Mouse (Mus musculus): ENCODE data around the gene Erc2. TPM values are rescaled to one million over a fixed set of nuclear protein-coding genes. Genes with fewer than 3 reads are reported as not detected.
A peak's percentile ranks its signal among the peaks of the same experiment; 100 is the strongest.
"Not testable (repeated sequence)": the region's sequence is repeated elsewhere in the genome, so short reads cannot be mapped to it uniquely, and the experiment has no call there.

The Erc2 gene
- total and polyA plus RNA-seq, 2 experiments from 2014 or later = 94.0 to 119 TPM

DNA sequence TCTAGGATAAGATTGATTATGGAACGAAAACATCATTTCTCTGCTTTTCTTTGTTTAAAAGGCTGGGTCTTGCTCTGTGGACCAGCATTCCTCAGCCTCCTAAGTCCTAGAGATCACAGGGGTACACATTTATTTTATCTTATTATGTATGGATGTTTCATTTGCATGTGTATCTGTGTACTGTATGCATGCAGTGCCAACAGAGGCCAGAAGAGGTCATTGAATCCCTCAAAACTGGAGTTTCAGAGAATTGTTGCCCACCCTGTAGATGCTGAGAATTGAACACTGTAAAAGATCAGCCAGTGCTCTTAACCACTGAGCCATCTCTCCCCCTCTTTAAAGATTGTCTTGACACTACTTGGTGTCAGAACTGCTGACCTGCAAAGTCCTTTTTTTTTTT is 251.4 kb downstream of the Erc2 start:
- 97% methylated on average over 1 of the region's 1 CpGs for WGBS
- peak; percentile 51 for TF ChIP-seq CTCF (IDR thresholded peaks at IDR 0.05)
- DNase-seq (ENCODE audit: low spot score) (no peak), ATAC-seq (ENCODE audit: low FRiP score) (no peak)
- Histone ChIP-seq H3K9me3 (ENCODE audit: low read length) (no peaks in the 10 kb centered on the region), H3K4me1 (ENCODE audit: insufficient read depth, low read length) (no peaks in the 10 kb centered on the region), H3K36me3 (ENCODE audit: insufficient read depth, low read length) (no peaks in the 10 kb centered on the region), H3K4me2 (ENCODE audit: low read depth, low read length, poor library complexity, severe bottlenecking) (no peak overlapping the region), H3K27me3 (ENCODE audit: insufficient read depth, low read length) (no peaks in the 10 kb centered on the region), H3K27ac (ENCODE audit: low read depth, low read length) (no peak overlapping the region), H3K9ac (replicated peaks; ENCODE audit: low read length, poor library complexity, severe bottlenecking) (no peak overlapping the region), H3K4me3 (ENCODE audit: low read depth, low read length) (no peak overlapping the region)

DNA sequence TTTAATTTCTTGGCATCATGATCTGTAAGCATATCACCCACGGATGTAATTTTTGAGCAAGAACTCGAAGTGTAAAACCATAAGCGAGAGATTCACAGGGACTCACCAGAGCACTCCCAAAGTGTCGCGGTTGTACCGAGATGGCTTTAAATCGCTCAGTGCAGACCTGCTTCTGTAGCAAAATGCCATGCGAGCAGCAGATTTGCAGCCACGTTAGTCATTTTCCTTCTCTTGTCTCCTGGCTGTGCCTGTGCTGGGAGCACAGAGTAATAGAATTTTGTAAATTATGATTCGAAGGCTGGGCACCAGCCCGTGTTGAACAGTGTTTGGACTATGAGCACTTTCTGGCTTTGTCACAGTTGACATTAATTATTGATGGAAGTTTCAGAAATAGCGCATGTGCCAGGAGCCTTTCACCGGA is 253.8 kb downstream of the Erc2 start:
- H3K27ac ChIP-seq (ENCODE audit: low read depth, low read length) = no peak overlapping the region
- 54% methylated on average over 13 of the region's 13 CpGs for WGBS
- ATAC-seq (ENCODE audit: low FRiP score) (no peak), DNase-seq (ENCODE audit: low spot score) (no peak)
- no peak overlapping the region for H3K9ac ChIP-seq (replicated peaks; ENCODE audit: low read length, poor library complexity, severe bottlenecking)
- no peak for TF ChIP-seq CTCF (IDR thresholded peaks at IDR 0.05)
- no peaks in the 10 kb centered on the region for H3K9me3 ChIP-seq (ENCODE audit: low read length)
- H3K4me2 ChIP-seq (ENCODE audit: low read depth, low read length, poor library complexity, severe bottlenecking) = peak overlapping the region; percentile 40
- H3K36me3 ChIP-seq (ENCODE audit: insufficient read depth, low read length) = no peaks in the 10 kb centered on the region
- H3K27me3 ChIP-seq (ENCODE audit: insufficient read depth, low read length) = no peaks in the 10 kb centered on the region
- no peaks in the 10 kb centered on the region for H3K4me1 ChIP-seq (ENCODE audit: insufficient read depth, low read length)
- peak overlapping the region; percentile 18 for H3K4me3 ChIP-seq (ENCODE audit: low read depth, low read length)

DNA sequence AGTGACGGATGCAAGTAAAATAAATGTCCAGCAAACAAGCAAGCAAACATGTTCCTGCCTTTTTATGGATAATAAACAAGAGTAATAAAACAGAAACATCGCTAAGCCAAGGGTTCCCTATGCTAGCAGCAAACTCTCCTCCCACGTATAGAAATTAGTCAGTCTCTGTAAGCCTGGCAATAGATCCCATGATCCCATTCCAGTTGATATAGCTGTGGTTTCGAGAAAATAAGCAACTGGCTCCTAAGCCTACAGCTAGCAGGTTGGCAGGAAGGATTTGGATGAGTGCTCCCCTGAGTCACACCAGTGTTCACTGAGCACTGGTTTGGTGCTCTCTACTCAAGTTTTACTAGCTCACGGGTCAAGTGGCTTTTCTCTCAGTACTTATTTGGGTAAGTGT is 259.7 kb downstream of the Erc2 start:
- WGBS = 82% methylated on average over 5 of the region's 5 CpGs
- DNase-seq (ENCODE audit: low spot score) (no peak), ATAC-seq (ENCODE audit: low FRiP score) (no peak)
- H3K4me3 ChIP-seq (ENCODE audit: low read depth, low read length) = no peak overlapping the region
- no peaks in the 10 kb centered on the region for H3K4me1 ChIP-seq (ENCODE audit: insufficient read depth, low read length)
- no peak overlapping the region for H3K27ac ChIP-seq (ENCODE audit: low read depth, low read length)
- no peaks in the 10 kb centered on the region for H3K27me3 ChIP-seq (ENCODE audit: insufficient read depth, low read length)
- H3K4me2 ChIP-seq (ENCODE audit: low read depth, low read length, poor library complexity, severe bottlenecking) = no peak overlapping the region
- no peaks in the 10 kb centered on the region for H3K9me3 ChIP-seq (ENCODE audit: low read length)
- TF ChIP-seq CTCF (IDR thresholded peaks at IDR 0.05) = no peak
- no peaks in the 10 kb centered on the region for H3K36me3 ChIP-seq (ENCODE audit: insufficient read depth, low read length)
- H3K9ac ChIP-seq (replicated peaks; ENCODE audit: low read length, poor library complexity, severe bottlenecking) = no peak overlapping the region

DNA sequence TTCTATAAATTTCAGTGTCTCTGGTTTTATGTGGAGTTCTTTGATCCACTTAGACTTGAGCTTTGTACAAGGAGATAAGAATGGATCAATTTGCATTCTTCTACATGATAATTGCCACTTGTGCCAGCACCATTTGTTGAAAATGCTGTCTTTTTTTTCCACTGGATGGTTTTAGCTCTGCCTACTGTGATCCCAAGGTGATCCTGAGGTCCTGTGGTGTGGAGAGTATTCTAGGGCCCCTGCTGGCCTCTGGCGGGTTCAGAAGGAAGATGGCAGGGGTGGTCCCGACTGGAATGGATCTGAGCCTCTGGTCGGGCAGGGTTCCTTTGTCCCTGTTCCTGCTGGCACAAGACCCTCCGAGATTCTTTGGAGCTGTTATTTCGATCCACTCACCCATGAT is 264.1 kb downstream of the Erc2 start:
- H3K27me3 ChIP-seq (ENCODE audit: insufficient read depth, low read length); H3K4me2 ChIP-seq (ENCODE audit: low read depth, low read length, poor library complexity, severe bottlenecking); H3K36me3 ChIP-seq (ENCODE audit: insufficient read depth, low read length); H3K9me3 ChIP-seq (ENCODE audit: low read length); DNase-seq (ENCODE audit: low spot score); H3K4me1 ChIP-seq (ENCODE audit: insufficient read depth, low read length); H3K27ac ChIP-seq (ENCODE audit: low read depth, low read length); H3K4me3 ChIP-seq (ENCODE audit: low read depth, low read length); H3K9ac ChIP-seq (replicated peaks; ENCODE audit: low read length, poor library complexity, severe bottlenecking); ATAC-seq (ENCODE audit: low FRiP score): not testable (repeated sequence)
- WGBS = 64% methylated on average over 5 of the region's 5 CpGs

DNA sequence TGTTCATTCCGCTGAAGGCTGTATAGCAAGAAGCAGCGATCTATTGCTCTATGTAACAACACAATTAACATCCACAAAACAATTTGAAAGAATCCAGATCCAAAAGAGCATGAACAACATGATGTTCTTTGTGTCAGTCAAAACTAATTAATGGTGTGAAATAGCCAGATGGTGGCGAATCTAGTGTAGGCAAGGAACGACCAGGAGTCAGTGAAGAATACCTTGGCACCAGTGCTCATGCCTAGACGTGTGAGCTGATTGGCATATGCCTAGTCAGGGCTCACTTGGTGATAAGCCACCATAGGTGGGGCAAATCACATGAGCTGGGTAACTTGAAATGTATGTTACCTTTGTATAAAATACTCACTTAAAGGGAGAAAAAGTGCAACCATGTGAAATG is 265.3 kb downstream of the Erc2 start:
- no peak overlapping the region for H3K4me2 ChIP-seq (ENCODE audit: low read depth, low read length, poor library complexity, severe bottlenecking)
- H3K27me3 ChIP-seq (ENCODE audit: insufficient read depth, low read length) = no peaks in the 10 kb centered on the region
- DNase-seq (ENCODE audit: low spot score) = peak; percentile 74
- H3K4me3 ChIP-seq (ENCODE audit: low read depth, low read length) = no peak overlapping the region
- no peaks in the 10 kb centered on the region for H3K9me3 ChIP-seq (ENCODE audit: low read length)
- no peaks in the 10 kb centered on the region for H3K36me3 ChIP-seq (ENCODE audit: insufficient read depth, low read length)
- H3K9ac ChIP-seq (replicated peaks; ENCODE audit: low read length, poor library complexity, severe bottlenecking) = no peak overlapping the region
- no peak overlapping the region for H3K27ac ChIP-seq (ENCODE audit: low read depth, low read length)
- no peak for TF ChIP-seq CTCF (IDR thresholded peaks at IDR 0.05)
- WGBS = 81% methylated on average over 5 of the region's 5 CpGs
- no peaks in the 10 kb centered on the region for H3K4me1 ChIP-seq (ENCODE audit: insufficient read depth, low read length)
- ATAC-seq (ENCODE audit: low FRiP score) = no peak

DNA sequence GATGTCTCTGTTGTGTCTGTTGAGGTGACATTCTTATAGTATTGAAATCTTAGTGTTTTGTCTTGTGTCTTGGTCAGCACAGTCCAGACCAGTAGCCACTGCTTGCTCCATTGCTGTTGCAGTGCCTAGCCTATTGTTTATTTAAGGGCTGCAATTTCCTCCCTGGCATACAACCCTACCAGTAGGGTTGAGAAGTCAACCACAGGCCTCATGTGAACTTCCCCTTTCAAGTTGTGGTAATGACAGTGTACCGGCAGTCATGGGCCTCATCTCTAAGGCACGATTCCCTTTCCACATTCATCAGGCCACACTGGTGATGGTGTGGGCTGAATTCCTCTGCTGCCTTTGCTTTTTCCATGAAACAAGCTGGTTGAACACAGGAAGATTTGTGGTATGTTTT is 267.4 kb downstream of the Erc2 start:
- Histone ChIP-seq H3K4me3 (ENCODE audit: low read depth, low read length) (no peak overlapping the region), H3K4me1 (ENCODE audit: insufficient read depth, low read length) (no peaks in the 10 kb centered on the region), H3K36me3 (ENCODE audit: insufficient read depth, low read length) (no peaks in the 10 kb centered on the region), H3K27me3 (ENCODE audit: insufficient read depth, low read length) (no peaks in the 10 kb centered on the region), H3K4me2 (ENCODE audit: low read depth, low read length, poor library complexity, severe bottlenecking) (no peak overlapping the region), H3K9me3 (ENCODE audit: low read length) (no peaks in the 10 kb centered on the region), H3K27ac (ENCODE audit: low read depth, low read length) (no peak overlapping the region), H3K9ac (replicated peaks; ENCODE audit: low read length, poor library complexity, severe bottlenecking) (no peak overlapping the region)
- 81% methylated on average over 2 of the region's 2 CpGs for WGBS
- DNase-seq (ENCODE audit: low spot score) = no peak
- ATAC-seq (ENCODE audit: low FRiP score) = no peak
- no peak for TF ChIP-seq CTCF (IDR thresholded peaks at IDR 0.05)

All from midbrain, postnatal 0 days (tissue).